Mouse (Mus musculus) cerebellum, adult 9-10 months (tissue): ENCODE results near the gene Dlk1.
"Not testable (repeated sequence)": the region's sequence is repeated elsewhere in the genome, so short reads cannot be mapped to it uniquely, and the experiment has no call there.

Experiments
- DNase-seq: peaks from one replicate; pipeline ENCODE4 v3.0.0; 2022

The Dlk1 gene

GRCm38 (mm10) chr12:109486525-109486924 lies 33.9 kb downstream of the Dlk1 start:
- not testable (repeated sequence) for DNase-seq

DNA sequence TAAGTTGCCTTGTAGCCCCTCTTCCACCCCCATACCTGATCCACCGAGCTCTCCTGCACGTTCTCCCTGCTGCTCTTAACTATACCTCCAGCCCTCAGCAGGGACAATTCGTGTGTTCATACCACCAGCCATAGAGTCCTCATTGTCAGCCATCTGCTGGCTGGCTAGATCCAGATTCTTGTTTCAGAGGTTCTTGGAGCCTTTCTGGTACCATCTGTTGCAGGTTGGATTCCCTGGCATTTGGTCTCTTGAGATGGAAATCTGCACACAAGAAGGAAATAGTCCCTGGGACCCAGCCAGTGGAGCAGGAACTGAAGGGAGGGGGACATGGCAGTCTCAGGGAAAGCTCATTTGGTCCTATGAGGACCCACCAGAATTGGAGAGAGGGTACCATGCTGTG lies 39.1 kb downstream of the Dlk1 start:
- peak; percentile 89 for DNase-seq

- DNase-seq = peak; percentile 32
These were observed 40.8 kb downstream of the Dlk1 start for GRCm38 (mm10) chr12:109493381-109493780.

GRCm38 (mm10) chr12:109495016-109495644 lies 42.5 kb downstream of the Dlk1 start:
- no peak for DNase-seq

- no peak for DNase-seq
These were observed 43.8 kb downstream of the Dlk1 start for GRCm38 (mm10) chr12:109496397-109496796.

DNA sequence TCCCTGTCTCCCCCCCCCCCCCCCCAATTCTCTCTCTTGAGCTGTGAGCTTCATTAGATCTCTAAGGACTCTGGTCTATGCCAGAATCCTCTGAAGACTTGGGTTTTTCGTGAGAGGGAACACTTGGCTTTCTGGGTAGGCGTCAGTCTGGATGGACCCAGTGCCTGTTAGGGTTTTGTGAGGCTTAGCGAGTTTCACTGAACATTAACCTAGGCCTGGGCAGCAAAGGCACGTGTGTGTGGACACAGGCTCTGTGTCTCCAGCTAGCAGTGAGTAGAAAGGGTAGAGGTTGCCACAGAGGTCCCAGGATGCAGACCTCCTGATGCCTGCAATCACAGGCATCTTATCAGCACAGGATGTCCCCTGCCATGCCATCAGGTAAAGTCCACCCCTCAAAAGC lies 48.4 kb downstream of the Dlk1 start:
- DNase-seq = no peak

- DNase-seq = no peak
These were observed 49.9 kb downstream of the Dlk1 start for GRCm38 (mm10) chr12:109502360-109503040.

- no peak for DNase-seq
These were observed 55.1 kb downstream of the Dlk1 start for GRCm38 (mm10) chr12:109507693-109508092.

DNA sequence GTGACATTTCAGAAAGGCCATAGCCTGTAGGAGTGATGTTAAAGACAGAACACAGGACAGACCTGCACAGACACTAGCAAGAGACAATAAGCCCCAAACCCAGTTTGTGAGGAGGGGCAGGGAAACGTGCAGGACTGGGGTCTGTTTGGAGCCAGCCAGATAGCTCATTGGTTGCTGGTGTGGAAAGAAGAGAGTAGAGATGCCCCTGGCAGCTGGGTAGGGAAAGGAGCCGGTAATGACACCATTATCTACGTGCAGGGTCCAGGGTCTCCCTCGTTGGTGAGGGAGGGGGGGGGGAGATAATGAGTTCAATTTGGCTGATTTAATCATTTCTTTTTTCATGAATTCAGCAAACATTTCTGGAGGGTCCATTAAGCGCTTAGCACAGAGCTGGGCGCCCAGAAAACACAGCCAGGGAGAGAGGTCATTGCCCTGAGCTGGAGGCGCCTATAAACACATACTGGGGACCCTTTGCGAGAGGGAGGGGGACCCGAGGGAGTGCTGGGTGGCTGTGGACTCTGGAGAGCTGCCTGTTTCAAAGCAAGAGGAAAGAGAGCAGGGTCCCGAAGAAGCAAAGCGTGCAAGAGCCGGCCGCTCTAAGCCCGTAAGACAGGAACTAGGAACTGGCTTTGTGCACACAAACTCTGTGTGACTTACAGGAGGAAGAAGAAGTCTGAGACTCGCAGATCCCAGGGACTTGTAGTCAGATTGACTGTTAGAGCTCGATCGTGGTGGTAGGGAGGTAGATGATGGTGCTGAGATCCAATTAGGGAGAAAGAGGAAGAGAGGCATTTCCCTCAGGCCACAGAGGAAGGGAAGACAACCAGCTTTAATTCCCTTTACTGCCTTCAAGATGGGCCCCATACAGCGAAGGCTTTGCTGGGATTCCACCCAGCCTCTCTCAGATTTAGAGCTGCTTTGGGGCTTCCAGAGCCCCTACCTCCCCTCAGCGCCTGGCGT lies 56.2 kb downstream of the Dlk1 start:
- DNase-seq = no peak

GRCm38 (mm10) chr12:109509531-109510137 lies 57.0 kb downstream of the Dlk1 start:
- DNase-seq = no peak

- DNase-seq = no peak
These were observed 57.6 kb downstream of the Dlk1 start for GRCm38 (mm10) chr12:109510247-109510646.

GRCm38 (mm10) chr12:109511456-109511855 lies 58.8 kb downstream of the Dlk1 start:
- DNase-seq = no peak

DNA sequence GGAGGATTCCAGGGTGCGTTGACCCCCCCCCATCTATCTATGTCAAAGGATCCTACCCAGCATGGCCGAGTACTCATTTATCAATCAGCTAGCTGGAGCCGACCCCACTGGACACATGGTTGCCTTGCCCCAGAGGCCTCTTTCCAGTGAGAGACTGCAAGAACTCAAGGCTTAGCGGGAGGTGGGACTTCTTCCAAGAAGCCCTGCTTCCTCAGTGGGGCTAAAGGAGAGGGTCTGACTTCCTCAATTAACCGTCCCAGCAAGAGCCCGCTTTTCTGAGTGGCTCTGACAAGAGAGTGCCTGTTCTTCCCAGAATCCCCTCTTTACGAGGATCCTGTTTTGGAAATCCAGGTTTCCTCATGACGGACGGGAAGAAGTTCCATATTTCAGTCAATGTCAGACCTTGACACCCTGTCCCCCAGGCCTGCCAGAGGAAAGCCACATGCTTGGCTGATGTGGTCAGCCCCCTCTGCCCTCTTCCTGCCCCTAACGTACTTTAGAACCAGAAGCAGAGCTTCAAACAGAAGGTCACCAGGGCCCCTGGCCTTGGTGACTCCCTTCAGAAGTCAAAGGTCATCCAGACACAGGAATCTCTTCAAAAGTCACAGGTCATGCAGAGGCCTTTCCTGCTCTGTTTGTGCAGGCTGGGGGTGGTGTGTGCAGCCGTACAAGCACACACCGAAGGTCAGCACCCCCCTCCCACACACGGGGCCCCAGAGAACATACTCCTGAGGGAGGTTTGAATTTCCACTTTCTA lies 59.7 kb downstream of the Dlk1 start:
- DNase-seq = no peak
